Comparison of ENCODE assay signal across 8 mouse cellular contexts in the genomic region with DNA sequence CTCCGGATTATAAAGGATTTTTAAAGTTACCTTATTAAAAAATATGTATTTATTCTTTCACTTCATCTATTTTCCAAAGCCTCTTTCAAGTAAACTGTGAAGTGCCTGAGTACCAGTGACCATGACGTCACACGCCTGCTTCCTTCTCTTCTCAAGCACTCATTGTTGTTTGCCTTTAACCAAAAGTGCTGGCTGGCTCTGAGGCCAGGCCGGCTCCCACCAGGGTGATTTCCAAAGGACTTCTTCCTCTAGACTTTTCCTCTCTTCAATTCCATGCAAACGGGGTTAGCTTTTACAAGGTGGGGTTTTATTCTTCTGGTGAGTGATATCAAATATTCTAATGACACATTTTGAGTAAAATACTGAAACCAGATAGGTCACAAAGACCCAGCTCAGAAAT. TPM values are rescaled to one million over a fixed set of nuclear protein-coding genes. Genes with fewer than 3 reads are reported as not detected.
DNase-seq lines count a peak whose midpoint lies in the region; ATAC-seq and TF ChIP-seq lines count a peak whose summit lies in the region.

No protein-coding gene starts in this region.

- no peaks in the 10 kb centered on the region for H3K27me3 ChIP-seq in spleen, adult 2 months (ENCODE audit: control insufficient read depth, insufficient read depth, low read length)
- no peaks in the 10 kb centered on the region for H3K27me3 ChIP-seq in limb, embryonic 11.5 days (ENCODE audit: control insufficient read depth, insufficient read depth, low read length)
- H3K27me3 ChIP-seq in midbrain, embryonic 16.5 days (ENCODE audit: control insufficient read depth, insufficient read depth, low read depth, low read length): no peaks in the 10 kb centered on the region

- no peaks in the 10 kb centered on the region for H3K36me3 ChIP-seq in spleen, adult 2 months (ENCODE audit: control insufficient read depth, insufficient read depth, low read length)
- H3K36me3 ChIP-seq in limb, embryonic 11.5 days (ENCODE audit: control insufficient read depth, insufficient read depth, low read length): no peaks in the 10 kb centered on the region
- peaks cover 10% of the 10 kb centered on the region; the same call in 1 of the 2 replicates for H3K36me3 ChIP-seq in midbrain, embryonic 16.5 days (ENCODE audit: control insufficient read depth, insufficient read depth, low read length)

- WGBS in spleen, adult 2 months: 25% methylated on average over 5 of the region's 5 CpGs
- 13% methylated on average over 5 of the region's 5 CpGs for WGBS in limb, embryonic 11.5 days
- whole genome bisulfite sequencing in midbrain, embryonic 16.5 days: 5% methylated on average over 5 of the region's 5 CpGs

- intact Hi-C loops in heart, postnatal 10 days (cut with DNase I): no loop called here
- intact Hi-C loops in left cerebral cortex, postnatal 36 days (cut with DNase I): no loop called here

- H3K9ac ChIP-seq in limb, embryonic 11.5 days (ENCODE audit: low read length): no peak overlapping the region
- peak overlapping the region; percentile 99 for H3K9ac ChIP-seq in midbrain, embryonic 16.5 days (ENCODE audit: low read depth, low read length)

- H3K4me1 ChIP-seq in spleen, adult 2 months (ENCODE audit: control insufficient read depth, insufficient read depth, insufficient read length): no peaks in the 10 kb centered on the region; the same call in 1 of the 2 replicates
- H3K4me1 ChIP-seq in limb, embryonic 11.5 days (ENCODE audit: control insufficient read depth, insufficient read depth, low read length): peaks cover 11% of the 10 kb centered on the region
- peaks cover 14% of the 10 kb centered on the region for H3K4me1 ChIP-seq in midbrain, embryonic 16.5 days (ENCODE audit: control insufficient read depth, insufficient read depth, low read length)

- H3K27ac ChIP-seq in spleen, adult 2 months (ENCODE audit: insufficient read depth, low read length): peak overlapping the region; percentile 70
- H3K27ac ChIP-seq in limb, embryonic 11.5 days (replicated peaks; ENCODE audit: low read depth, low read length): no peak overlapping the region
- peak overlapping the region; percentile 99 for H3K27ac ChIP-seq in midbrain, embryonic 16.5 days (ENCODE audit: low read length)

- DNase-seq in spleen, adult 2 months (ENCODE audit: low read depth in 1 of 2, low spot score in 2 of 2): peak in 1 of 2 experiments; percentile 36
- DNase-seq in spleen, adult 12 weeks (ENCODE audit: low spot score): no peak
- DNase-seq in embryo, embryonic 9.5 days (ENCODE audit: extremely low spot score): peak; percentile 63
- DNase-seq in heart, postnatal 10 days: peak; percentile 62 to 66
- peak; percentile 47 for DNase-seq in limb, embryonic 11.5 days (ENCODE audit: low spot score)
- no peak for DNase-seq in left cerebral cortex, postnatal 36 days (ENCODE audit: low spot score in 2 of 2)

- H3K4me3 ChIP-seq in spleen, adult 2 months (ENCODE audit: extremely low read depth, insufficient read depth, insufficient read length): peak overlapping the region; percentile 91
- H3K4me3 ChIP-seq in limb, embryonic 11.5 days (ENCODE audit: low read depth, low read length): peak overlapping the region; percentile 75; the same call in 1 of the 2 replicates
- H3K4me3 ChIP-seq in midbrain, embryonic 16.5 days (ENCODE audit: low read depth, low read length): peak overlapping the region; percentile 89

- TF ChIP-seq CTCF in spleen, adult 2 months (IDR thresholded peaks at IDR 0.05; ENCODE audit: extremely low read depth, insufficient read depth, insufficient read length, insufficient replicate concordance): no peak

- TF ChIP-seq POLR2A in spleen, adult 2 months (IDR thresholded peaks at IDR 0.05; ENCODE audit: low read depth, low read length): no peak

- peak overlapping the region; percentile 73 for H3K4me2 ChIP-seq in limb, embryonic 11.5 days (ENCODE audit: low read depth, severe bottlenecking)
- peak overlapping the region; percentile 85 for H3K4me2 ChIP-seq in midbrain, embryonic 16.5 days (ENCODE audit: low read length)

- no peaks in the 10 kb centered on the region for H3K9me3 ChIP-seq in limb, embryonic 11.5 days (ENCODE audit: control insufficient read depth, low read length)
- H3K9me3 ChIP-seq in midbrain, embryonic 16.5 days (replicated peaks; ENCODE audit: control insufficient read depth, low read length, poor library complexity, severe bottlenecking): no peaks in the 10 kb centered on the region

- ATAC-seq in limb, embryonic 11.5 days (ENCODE audit: insufficient number of reproducible peaks, low FRiP score, low TSS enrichment, low read depth): no peak
- ATAC-seq in midbrain, embryonic 16.5 days: no peak
- ATAC-seq in erythroid progenitor cell, adult 5-6 weeks (replicated peaks; ENCODE audit: low FRiP score, poor library complexity, severe bottlenecking): no peak

RNA-seq across cellular contexts. Expression of a gene that starts 2.6 kb away (rescaled TPM):
- polyA plus RNA-seq in spleen, adult 2 months (2012; rRNA removed): 31.0 and 46.1 TPM in 2 replicates
- total RNA-seq in heart, postnatal 10 days (2021): 10 to 100 TPM; 18.8 to 21.0 TPM
- 3.3 and 4.7 TPM in 2 replicates for polyA plus RNA-seq in limb, embryonic 11.5 days (2014; fragmentation: Nextera tagmentation; extraction: Ambion mirVana)
- polyA plus RNA-seq in midbrain, embryonic 16.5 days (2015; fragmentation: Nextera tagmentation; extraction: Ambion mirVana): 54.6 and 55.0 TPM in 2 replicates
- total RNA-seq in erythroid progenitor cell, adult 5-6 weeks (2015; ENCODE audit: low replicate concordance): 2.9 and 4.0 TPM in 2 replicates
- total RNA-seq in erythroid progenitor cell, adult 5-6 weeks (2017; ENCODE audit: low replicate concordance): 2.6 and 4.7 TPM in 2 replicates
- total RNA-seq in left cerebral cortex, postnatal 36 days (2021): 10 to 100 TPM; 31.4 to 40.0 TPM

Comparison
In these comparisons a context has a peak if more than half of its experiments do, and no peak if none do; other contexts are left out.
1. DNase-seq: peak in embryo, embryonic 9.5 days (single experiment), heart, postnatal 10 days (2 of 2) and limb, embryonic 11.5 days (single experiment); none in spleen, adult 12 weeks (single experiment) and left cerebral cortex, postnatal 36 days (0 of 2).
2. Peak in every context shown above with its lines, with median percentiles within 50 percentile points of each other: H3K4me3 ChIP-seq.